Mouse (Mus musculus) thymus, adult 18-20 months (tissue): ENCODE measurements around the gene Kpna7.

Experiments used
- DNase-seq, 2 experiments: peaks; one replicate each; pipeline ENCODE4 v3.0.0; 2022; ENCODE audit warnings: mixed read lengths in 2 of 2

Kpna7 gene

GRCm38 (mm10) chr5:144954432-144954831, 129.4 kb downstream of the Kpna7 start:
- DNase-seq, result no peak

DNA sequence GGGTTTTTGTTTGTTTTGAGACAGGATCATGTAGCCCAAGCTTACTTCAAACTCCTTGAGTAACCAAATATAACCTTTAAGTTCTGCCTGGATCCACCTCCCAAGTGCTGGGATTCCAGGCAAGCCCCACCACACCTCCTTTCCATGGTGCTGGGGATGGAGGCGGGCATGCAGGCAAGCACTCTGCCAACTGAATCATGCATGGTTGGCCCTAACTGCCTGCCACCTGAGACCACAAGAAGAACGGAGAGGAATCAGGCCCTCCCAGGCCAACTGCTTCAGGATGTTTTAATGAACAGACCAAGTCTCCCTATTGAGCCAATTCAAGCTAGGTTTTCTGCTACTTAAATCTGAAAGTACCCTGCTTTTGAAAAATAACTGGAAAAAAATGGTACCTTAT, 131.2 kb downstream of the Kpna7 start:
- no peak for DNase-seq

GRCm38 (mm10) chr5:144950428-144951051, 133.3 kb downstream of the Kpna7 start:
- DNase-seq, result no peak

DNA sequence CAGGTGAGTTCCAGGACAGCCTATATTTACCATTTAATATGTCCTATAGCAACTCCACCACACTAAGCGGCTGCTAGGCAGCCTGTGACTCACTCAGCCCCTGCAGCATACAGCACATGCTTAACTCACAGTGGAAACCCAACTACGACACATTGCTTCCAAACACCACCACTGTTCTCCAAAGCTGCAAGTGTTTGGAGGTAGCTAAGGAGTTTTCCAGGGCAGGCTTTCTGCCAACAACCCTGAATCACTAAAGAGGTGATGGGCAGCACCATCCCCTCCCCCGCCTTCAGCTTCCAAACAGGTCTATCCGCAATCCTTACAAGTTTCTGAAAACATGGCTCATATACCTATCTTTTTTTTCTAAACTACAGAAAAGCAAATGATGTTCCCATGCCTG, 134.0 kb downstream of the Kpna7 start:
- no peak for DNase-seq

GRCm38 (mm10) chr5:144948422-144948821, 135.4 kb downstream of the Kpna7 start:
- no peak for DNase-seq

- DNase-seq, result no peak
These were observed 135.8 kb downstream of the Kpna7 start for GRCm38 (mm10) chr5:144948002-144948401.

- DNase-seq, result no peak
These were observed 137.8 kb downstream of the Kpna7 start for GRCm38 (mm10) chr5:144946032-144946431.

- DNase-seq, result no peak
These were observed 138.9 kb downstream of the Kpna7 start for GRCm38 (mm10) chr5:144944932-144945331.

- no peak for DNase-seq
These were observed 139.5 kb downstream of the Kpna7 start for GRCm38 (mm10) chr5:144944370-144944769.

DNA sequence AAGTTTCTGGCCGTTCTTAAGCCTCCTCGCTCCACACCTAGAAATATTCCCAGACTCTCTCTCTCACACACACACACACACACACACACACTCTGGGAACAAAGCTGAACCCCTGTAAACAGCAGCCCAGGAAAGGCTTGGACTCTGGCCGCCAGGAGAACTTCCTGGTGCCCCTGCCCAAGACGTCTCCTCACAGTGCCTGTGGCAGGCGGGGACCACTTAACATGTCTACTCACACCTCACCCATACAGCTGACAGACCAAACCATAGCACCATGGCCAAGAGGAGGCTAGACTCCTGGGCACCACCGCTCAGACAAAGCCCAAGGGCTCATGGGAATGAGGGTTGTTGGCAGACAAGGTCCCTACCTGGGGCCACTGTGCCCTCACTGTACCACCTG, 140.5 kb downstream of the Kpna7 start:
- no peak for DNase-seq

GRCm38 (mm10) chr5:144942431-144942830, 141.4 kb downstream of the Kpna7 start:
- DNase-seq, result no peak

DNA sequence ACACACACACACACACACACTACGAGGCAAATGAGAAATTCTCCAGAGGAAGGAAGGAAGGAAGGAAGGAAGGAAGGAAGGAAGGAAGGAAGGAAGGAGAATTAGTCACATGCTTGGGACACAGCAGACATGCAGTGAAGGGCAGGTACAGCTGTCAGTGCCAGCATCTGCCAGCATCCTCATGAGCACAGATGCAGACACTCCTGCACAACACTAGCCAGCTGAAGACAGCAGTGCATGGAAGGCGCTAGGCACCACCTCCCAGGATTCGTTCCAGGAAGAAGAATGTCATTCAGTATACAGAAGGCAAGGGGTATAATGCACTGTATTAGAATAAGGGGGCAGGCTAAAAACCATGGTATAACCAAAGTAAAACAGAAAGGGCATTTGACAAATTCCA, 142.9 kb downstream of the Kpna7 start:
- no peak for DNase-seq

- DNase-seq, result no peak
These were observed 146.5 kb downstream of the Kpna7 start for GRCm38 (mm10) chr5:144937304-144937703.
